Mouse (Mus musculus) C2C12 (cell line): Measurements from ENCODE around the gene Lama2.

ENCODE experiments used
- CTCF ChIP-seq: IDR thresholded peaks from one replicate; pipeline ENCODE4 v1.5.1; 2011; ENCODE audit not compliant: control insufficient read depth, insufficient read depth, insufficient read length
- MYOD1 ChIP-seq: IDR thresholded peaks from one replicate; pipeline ENCODE4 v1.6.1; 2011; ENCODE audit warnings: low read depth; ENCODE audit not compliant: control insufficient read depth, insufficient read length
- MYOG ChIP-seq: IDR thresholded peaks from one replicate; pipeline ENCODE4 v1.6.1; 2011; ENCODE audit not compliant: control insufficient read depth, insufficient read length; ENCODE audit errors: extremely low read depth
- USF1 ChIP-seq: IDR thresholded peaks from one replicate; pipeline ENCODE4 v1.6.1; 2011; ENCODE audit warnings: low read depth, mild to moderate bottlenecking, control low read depth, moderate library complexity

- TF ChIP-seq CTCF = no peak
- TF ChIP-seq MYOD1 = no peak
- no peak for TF ChIP-seq MYOG
- TF ChIP-seq USF1 = no peak
Observed at GRCm38 (mm10) chr10:26974224-26974623, 645.3 kb downstream of the Lama2 start.
